Mouse (Mus musculus) kidney, postnatal 36 days (tissue): ENCODE results near the gene Dip2b.

Experiments
- DNase-seq, 2 experiments: peaks; one replicate each; pipeline ENCODE4 v3.0.0; 2021 to 2022; ENCODE audit warnings: mixed read lengths in 2 of 2

Dip2b gene

DNA sequence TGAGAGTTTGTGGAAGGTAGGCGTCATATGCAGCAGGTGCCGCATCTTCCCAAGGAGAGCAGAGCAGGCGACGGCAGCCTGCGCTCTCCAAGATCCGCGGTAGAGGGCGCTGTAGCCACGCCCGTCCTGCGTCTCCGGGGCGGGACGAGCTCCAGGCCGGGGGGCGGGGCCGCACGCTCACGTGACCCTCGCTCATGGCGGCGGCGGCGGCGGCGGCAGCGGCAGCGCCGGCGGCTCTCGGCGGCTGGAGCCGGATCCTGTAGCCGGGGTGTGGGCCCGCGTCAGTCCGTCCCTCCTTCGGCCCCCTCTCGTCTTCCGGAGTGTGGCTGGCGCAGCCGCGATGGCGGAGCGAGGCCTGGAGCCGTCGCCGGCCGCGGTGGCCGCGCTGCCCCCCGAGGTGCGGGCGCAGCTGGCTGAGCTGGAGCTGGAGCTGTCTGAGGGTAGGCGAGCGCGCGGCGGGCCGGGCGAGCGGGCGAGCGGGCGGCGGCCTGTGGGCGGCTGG, at the start of gene Dip2b:
TSS of gene Dip2b (plus strand) at position 195 of the 502 bp plus-strand sequence.
- peak; percentile 95 to 100 for DNase-seq

DNA sequence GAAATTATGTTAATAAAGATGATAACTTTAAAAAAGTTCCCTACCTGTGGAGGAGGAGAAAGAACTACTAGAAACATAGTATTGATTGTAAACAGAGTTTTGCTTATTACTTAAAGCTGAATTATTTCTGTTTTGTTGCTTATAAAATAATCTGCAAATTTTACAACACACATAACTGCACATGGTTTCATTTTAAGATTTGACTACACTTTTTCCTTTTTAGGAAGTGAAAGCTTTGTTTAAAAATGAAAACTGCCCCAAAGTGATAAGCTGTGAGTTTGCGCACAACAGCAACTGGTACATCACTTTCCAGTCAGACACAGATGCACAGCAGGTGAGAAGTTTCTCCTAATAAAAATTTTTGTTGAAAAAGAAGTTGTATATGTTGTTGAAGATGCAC, 45.4 kb upstream of the Dip2b start:
- no peak for DNase-seq

DNA sequence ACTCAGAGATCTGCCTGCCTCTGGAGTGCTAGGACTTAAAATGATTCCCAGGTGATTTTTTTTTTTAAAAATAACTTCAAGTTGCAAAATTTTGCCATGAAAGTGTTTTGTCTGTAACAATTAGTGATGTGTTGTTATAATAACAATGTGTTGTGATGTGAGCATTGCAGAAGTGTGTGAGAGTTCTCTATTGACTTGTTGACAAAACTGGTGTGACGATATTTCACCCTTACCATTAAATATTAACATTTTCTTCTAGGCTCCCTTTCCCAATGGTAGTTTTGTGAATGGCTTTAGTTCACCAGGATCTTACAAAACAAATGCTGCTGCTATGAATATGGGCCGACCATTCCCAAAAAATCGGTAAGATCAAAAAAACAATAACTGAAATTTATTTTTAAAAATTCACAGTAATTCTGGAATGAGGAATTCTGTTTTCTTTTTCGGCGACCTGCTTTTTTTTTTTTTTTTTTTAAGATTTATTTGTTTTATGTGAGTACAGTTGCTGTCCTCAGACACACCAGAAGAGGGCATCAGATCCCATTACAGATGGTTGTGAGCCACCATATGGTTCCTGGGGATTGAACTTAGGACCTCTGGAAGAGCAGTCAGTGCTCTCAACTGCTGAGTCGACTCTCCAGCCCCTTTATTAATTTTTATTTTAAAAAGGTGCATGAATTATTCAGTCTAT, 41.2 kb upstream of the Dip2b start:
- no peak for DNase-seq

DNA sequence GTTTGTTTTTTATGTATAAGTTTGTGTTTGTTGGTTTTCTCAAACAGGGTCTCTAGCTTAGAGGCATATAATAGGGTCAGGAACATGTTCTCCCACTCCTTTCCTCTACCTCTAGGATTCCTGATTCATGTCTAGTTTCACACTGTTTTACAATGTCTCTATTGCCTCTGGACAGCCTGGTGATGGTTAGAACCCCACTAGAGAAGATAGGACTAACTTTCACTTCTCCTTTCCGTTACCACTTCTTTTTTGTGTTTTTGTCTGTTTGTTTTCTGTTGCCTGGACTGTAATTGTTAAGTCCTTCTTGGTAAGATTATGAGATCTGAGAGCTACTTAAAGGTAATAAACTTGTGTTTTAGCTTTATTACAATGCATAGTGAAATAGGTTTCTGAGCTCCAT, 39.1 kb upstream of the Dip2b start:
- DNase-seq, result no peak

DNA sequence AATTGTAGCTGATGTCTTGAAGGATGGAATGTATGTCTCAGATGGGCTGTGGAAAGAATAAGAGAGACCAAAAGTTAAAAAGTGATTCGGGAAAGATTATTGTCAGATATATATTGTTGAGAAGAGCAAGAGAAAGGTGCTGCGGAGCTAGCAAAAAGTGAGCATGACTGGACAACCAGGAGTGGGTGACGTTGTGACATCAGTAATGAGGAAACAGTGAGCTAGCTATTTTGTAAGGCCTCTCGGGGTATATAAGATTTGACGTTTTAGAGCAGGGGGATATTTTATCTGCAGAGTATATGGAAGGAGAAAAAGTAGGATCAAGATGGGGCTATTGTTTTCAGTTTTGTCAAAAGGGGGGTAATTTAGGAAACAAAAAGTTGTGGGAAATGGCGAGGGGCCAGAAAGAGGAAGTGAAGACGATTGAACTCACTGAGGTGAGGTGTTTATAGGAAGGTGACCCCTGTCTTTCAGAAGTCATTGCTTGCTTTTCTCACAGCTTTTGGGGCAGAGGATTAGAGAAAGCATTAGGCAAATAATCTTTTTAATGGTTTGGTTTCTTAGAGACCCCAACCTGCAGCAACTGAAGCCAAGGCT, 33.7 kb upstream of the Dip2b start:
- no peak for DNase-seq

DNA sequence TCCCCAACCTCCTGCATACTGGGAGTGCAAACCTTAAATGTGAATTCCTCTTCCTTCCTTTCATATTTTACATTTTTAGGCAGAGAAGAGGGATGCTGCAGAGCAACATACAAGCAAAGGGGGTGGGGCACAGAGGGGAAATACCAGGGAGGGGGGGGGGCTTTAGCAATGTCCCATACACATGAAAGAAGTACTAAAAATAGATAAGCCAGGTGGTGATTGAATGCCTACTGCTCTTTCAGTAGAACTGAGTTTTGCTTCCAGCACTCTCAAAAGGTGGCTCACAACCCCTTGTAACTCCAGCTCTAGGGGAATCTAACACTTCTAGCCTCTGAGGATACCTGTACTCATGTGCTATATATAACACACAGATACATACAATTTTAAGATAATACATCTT, 32.3 kb upstream of the Dip2b start:
- DNase-seq, result no peak

DNA sequence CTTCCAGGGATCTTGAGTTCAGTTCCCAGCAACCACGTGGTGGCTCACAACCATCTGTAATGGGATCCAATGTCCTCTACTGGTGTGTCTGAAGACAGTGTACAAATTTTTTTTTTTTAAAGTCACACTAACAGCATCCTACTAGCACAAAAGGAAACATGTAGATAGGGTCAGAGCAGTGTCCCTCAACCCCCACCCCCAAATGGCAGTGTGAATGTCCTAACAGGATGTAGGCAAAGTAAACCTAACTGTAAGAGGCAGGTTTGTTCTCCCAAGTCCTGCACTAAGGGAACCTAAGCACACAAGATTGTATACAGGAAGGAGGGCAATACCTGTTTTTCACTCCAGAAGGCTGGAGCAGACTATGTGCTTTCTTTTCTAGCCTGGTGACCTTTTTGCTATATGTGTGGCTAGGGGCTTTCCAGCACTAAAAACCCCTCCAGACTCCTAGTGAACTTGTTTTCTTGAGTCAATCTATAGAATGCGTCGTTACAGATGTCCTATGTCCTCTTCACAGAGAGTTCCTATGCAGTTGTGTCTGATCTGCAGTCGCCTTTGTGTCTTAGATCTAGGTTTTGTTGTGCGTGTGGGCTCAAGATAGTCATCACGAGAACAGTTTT, 20.1 kb upstream of the Dip2b start:
- DNase-seq, result no peak

DNA sequence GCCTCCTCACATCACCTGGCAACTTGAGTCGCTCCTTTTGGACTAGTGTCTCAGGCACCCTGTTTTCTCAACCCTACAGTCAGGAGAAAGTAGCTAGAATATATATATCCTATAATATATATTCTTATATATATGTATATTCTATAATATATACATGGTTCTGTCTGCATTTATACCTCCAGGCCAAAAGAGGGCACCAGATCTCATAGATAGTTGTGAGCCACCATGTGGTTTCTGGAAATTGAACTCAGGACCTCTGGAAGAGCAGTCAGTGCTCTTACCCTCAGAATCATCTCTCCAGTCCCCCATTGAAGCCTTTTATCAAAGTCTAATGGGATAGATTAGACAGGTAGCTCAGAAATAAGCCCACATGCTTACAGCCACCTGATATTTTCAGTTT, 17.3 kb upstream of the Dip2b start:
- DNase-seq, result no peak

DNA sequence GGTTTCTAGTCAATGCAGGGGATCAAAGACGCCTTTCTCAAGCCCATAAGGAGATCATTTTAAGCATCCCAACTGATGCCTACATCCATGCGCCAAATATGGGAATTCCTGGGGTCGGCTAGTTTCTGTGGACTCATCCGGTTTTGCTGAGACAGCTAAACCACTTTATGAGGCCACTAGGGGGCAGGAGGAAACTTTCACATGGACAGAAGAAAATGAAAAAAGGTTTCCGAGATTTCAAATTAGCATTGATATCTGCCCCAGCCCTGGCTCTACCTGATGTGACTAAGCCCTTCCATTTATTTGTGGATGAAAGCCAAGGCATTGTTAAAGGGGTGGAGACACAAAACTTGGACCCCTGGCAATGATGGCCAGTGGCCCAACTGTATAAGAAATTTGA, 15.5 kb upstream of the Dip2b start:
- peak; percentile 58 to 73 for DNase-seq

DNA sequence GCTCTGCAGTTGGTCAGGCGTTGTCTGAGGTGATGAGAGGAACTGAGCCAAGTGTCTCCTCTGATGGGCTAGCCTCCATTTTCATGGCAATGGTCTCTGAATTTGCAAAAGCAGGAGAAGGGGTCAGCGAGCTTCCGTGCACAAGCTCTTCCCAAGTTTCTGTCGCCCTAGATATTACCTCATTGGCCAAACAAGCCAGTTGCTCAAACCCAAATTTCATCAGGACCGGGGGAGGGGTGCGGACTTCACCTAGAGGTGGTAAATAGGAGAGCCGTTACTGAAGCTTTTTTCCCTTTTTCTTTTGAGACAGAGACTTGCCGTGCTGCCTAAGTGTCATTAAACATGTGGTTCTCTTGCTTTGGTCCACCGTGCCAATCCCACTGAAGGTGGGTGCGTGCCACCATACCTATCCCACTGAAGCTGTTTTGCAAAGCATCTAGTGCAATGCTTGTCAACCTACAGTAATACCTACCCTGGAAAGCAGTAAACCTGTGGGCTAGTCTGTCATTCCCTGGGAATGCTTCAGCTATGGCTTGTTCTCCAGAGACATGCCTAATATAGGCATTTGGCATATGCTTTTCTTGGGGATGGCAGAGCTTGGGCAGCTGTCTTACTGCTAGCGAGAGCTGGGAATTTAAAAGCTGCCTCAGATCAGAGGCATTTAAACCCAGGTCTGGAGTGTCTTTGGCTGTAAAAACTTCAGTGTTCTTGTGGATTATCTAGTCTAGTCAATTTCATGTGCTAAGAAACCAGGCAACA, 13.2 kb upstream of the Dip2b start:
- DNase-seq, result no peak

DNA sequence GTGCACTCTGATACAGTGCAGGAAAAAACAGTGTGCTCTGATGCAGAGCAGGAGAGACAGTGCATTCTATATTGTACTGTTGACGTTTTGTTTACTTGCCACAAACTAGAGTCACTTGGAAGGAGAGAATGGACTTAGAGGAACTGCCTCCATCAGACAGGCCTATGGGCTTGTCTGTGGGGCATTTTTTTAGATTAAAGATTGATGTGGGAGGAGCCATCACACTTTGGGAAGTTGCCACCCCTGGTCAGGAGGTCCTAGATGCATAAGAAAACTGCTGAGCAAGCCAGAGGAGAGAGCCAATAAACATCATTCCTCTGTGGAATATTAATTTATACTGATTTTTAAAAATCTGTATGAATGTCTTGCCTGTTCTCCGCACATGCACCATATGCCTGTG, 10.3 kb upstream of the Dip2b start:
- DNase-seq, result no peak

DNA sequence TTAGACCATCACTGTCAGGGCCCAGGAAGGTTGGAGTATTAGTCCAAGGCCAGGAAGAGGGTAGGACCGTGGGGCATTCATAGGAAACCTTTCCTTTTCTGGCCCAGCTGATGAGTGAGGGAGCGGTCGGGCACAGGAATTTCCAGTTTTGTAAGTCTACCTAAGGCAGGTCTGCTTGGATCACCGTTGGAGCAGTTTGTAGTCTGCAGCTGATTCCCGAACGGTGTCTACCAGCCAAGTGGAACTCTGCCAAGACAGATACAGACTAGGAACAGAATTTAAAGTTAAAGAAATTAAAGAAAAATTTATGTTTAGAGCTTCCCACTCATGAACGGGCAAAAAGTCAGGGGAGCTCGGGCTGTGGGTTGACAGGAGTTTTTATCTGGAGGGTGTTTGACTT, 9.0 kb upstream of the Dip2b start:
- DNase-seq, result no peak

DNA sequence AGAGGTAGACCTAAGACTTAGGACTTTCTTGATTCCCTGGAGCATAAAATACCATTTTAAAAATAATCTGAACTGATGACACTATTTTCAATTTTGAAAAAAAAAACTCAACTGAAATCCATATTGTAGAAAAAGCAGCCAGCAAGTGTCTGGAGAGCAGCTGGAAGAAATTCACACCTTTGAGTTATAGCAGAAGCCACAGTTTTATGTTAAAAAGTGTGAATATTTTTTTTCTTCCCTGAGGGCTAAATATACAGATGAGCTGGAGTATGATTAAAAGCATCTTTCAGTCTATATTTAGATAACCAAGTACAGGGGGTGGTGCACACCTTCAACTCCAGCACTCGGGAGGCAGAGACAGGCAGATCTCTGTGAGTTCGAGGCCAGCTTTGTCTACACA, 8.6 kb upstream of the Dip2b start:
- no peak for DNase-seq

DNA sequence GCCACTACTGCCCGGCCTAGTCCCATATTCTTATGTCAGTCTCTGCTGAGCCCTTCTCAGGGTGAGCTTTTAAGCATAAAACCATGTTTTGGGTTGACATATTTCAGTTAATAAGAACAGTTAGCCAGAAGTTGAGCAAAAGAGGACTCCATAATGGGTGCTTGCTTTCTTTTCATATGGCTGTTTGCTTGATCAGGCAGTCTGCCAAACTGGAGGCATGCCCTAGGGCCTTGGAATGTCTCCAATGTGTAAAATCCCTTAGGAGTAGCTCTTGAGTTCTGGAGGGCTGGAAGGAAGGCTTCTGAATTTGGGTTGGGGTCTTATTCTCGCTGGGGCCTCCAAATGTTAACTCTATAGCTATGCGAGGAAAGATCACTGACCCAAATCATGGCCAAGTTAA, 5.9 kb upstream of the Dip2b start:
- no peak for DNase-seq

DNA sequence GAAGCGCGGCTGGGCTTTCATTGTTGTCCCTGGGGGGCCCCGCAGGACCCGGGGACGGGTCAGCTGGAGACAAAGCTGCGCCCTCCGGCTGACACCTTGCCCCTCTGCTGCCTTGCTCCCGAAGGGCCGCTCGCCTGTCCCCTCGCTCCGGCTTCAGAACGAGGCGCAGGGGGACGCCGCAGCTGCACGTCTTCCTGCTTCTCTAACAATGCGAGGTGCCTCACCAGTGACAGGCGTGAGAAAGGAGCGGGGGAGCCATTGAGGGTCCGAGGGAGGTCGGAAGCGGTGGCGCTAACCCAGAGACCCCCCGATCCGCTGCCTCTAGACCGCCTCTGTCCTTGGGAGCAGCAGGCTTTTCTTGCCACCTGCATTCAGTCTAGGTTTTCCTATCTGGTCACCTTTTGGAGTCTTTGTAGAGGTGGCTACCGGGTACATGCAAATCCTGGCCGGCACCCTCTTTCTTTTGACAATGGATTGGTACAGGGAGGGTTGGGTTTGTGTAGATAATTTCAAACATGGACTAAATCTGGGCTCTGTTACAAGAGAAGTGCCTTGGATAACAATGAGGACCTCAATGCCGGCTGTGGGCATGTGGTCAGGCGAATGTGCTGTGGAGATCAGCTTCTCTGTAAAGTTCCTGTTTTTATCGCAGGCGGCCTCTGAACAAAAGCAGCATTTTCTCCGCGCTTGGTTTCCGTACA, 687 bp downstream of the Dip2b start:
- peak; percentile 26 to 59 for DNase-seq

DNA sequence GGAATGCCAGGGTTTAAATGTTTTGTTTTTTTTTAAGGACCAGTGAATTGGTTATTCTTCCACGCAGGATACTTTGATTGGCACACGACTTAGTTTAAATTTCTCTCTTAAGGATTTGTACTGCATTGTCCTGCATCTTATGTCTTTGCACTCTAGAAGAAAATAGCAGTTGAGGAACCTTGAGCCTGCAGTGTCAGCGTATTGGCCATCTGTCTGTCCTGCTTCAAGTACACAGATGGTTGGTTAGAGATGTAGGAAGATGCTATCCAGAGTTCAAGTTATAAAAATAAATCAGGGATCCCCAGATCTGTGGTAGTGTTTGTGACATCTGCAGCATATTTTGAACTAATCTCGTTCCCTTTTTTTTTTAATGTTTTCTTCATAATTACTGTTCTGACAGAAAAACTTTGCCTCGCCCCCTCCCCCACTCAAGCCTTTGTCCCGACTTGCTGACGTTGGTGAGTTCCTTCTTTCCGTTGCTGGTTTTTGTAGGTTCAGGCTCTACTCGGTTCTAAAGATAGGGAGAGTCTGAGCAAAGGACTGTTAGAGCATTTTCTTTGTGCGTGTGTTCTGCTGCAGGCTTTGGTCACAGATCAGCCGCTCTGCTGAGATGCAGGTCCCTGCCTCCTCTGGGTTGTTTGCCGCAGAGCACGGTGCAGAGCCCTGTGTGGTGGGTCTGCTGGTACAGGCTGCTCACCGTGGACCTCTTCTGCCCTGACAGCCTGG, 2.2 kb downstream of the Dip2b start:
- peak in 1 of 2 experiments; percentile 31 for DNase-seq

DNA sequence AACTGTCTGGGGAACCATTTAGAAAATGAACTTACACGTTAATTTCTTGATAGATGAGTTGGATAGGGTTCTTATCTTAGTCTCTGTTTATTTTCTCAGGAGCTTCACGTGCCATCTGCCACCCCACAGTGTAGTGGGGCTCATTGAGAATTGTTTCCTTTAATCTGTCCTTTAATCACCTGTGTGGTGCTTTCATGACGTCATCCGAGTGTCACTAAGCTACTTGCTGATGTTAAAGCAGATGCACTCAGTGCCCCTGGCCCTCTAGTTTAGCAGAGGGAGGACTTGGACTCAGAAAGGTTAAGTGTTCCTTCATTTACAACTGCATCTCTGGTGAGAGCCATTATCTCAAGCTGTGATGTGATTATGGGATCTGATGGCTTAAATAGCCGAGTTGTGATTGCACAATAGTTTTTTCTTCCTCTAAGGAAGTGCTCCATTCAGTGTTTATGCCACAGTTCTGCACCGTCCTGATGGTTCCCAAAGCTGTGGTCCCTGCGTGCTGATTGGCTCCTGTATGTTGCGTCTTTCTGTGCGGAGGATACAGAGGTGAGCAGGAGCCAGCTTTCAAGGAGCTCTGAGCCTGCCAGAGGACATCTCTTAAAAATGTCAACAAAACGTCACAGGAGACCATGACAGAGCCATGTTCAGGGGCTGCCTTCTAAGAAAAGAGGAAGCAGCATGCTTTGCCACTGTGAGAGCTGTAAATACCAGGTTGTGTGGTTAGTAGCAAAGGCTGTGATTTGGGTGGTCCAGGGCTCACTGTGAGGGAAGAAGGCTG, 3.0 kb downstream of the Dip2b start:
- DNase-seq, result no peak

DNA sequence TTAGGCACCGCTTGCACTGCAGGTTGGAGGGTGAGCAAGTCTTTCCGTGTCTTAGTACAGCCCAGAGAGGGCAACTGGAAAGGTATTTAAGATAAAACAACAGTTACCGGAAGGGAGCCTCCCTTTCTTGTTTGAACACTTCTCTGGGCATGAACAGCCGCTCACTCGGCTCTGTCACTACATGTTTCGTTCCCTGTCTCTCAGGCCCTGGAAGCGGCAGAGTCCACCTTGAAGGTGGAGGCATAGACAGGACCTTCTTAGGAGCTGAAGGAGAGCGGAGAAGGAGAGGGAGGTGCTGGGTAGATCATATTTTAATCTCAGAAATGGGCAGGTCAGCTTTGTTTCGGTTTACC, 3.6 kb downstream of the Dip2b start:
- no peak for DNase-seq

DNA sequence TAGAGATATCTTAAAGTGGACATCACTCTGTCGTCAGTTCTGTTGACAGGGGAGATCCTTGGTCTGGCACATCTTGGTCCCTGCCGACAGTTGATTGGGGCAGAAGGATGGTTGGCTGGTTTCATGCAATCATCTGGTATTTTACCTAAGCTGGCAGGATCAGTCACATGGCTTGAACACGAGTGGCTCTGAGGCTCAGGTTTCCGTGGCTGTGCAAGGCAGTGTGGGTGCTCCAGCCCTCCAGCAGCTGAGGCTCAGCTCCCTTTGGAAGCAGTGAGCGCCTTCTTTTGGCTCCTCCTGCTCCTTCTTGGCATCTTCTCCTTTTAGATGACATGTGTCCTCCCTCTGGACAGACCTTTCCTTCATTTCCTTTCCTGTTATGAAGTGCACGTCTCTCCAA, 7.1 kb downstream of the Dip2b start:
- DNase-seq, result no peak

DNA sequence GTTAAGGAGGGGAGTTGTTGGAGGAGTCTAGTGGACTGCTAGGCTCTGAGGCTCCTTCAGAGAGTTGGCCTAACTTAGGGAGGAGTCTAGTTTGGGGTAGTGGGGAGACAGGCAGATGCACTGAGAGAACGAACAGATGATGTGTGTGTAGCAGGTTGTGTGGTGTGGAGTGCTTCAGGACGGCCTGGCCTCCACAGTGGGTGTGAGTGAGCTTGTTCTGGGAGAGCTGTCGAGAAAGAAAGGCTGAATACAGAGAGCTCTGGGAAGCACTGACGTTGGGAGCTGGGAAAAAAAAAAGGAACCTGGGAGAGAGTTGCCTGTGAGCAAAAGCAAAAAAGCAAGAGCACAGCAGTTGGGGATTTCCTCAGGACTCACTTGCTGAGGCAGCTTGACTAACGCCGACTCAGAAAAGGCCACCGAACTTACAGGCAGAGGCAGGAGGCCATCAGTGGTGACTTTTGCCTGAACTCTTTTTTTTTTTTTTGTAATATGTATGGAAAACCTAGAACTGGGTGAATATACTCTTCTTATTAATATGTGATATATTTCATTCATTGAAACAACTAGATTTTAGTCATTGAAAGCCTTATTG, 11.1 kb downstream of the Dip2b start:
- DNase-seq, result no peak

DNA sequence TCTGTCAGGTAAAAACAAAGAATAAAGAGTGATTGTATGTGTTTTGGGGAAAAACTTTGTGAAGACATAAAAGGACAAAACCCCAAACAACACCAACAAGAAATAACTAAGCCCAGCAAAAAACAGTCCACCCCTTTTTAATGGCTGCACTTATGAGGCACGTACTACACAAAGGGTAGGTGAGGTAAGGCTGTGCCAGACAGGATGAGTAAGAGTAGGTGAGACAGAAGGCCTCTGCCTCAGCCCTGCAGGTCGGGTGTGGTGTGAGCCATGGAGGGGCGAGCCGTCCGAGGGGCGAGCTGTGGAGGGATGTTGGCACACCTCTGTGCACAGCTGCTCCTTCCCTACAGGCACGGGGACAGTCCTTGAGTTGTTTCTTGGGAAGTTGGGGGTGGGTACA, 12.5 kb downstream of the Dip2b start:
- DNase-seq, result no peak
